Mouse (Mus musculus) olfactory bulb, adult 2 months (tissue): ENCODE results near the gene Ccnj.

Experiments used
- CTCF ChIP-seq: fragments of 200-500 bp; IDR thresholded peaks from 2 replicates; pipeline ENCODE4 v1.5.1; 2012; ENCODE audit warnings: low read depth, mild to moderate bottlenecking, low read length, moderate library complexity; ENCODE audit not compliant: insufficient read depth
- POLR2A ChIP-seq: fragments of 200-500 bp; IDR thresholded peaks from 2 replicates; pipeline ENCODE4 v1.6.1; 2012; ENCODE audit warnings: mild to moderate bottlenecking, low read depth, low read length, moderate library complexity; ENCODE audit not compliant: insufficient read depth

DNA sequence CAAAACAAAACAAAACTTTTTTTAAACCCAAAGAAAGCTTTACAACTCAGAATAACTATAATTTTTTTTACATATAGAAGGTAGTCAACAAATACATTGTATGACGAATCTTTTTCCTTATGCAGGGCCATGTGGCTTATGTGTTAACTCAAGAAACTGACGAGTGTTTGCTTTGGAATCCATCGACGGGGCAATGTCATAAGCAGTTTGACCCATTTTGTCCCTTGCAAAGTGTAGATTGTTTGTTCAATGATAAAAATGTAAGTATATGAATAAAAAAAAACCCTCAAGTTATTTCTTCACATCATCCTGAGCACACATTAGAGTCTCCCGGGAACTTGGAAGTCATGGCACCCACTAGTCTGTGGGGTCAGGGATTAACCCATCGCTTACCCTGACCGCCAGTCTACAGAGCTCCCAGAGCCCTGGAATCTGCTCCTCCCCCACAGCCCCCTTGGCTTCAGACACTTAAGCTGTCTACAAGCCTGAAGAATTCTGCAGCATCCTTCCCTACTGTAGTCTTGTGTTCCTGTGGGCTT lies 15.4 kb upstream of the Ccnj start:
- TF ChIP-seq CTCF (no peak), POLR2A (no peak)
